Mouse (Mus musculus) cerebral cortex, adult 2 months (tissue): ENCODE results near the gene Dtx3.

Source experiments
- WGBS: fragments of 180-500 bp; shearing (Covaris S2); methylation state at CpG from one replicate; pipeline ENCODE4 v1.1.7; 2018; 5-methylcytosine and 5-hydroxymethylcytosine counted together

The Dtx3 gene

GRCm38 (mm10) chr10:127203106-127203505, 7.6 kb upstream of the Dtx3 start:
- 90% methylated on average over 3 of the region's 3 CpGs for WGBS

GRCm38 (mm10) chr10:127200279-127200678, 4.8 kb upstream of the Dtx3 start:
- 57% methylated on average over 8 of the region's 8 CpGs for WGBS

- WGBS = 77% methylated on average over 11 of the region's 11 CpGs
Measured at GRCm38 (mm10) chr10:127199474-127199873, 3.9 kb upstream of the Dtx3 start.

GRCm38 (mm10) chr10:127199068-127199467, 3.5 kb upstream of the Dtx3 start:
- 44% methylated on average over 5 of the region's 5 CpGs for WGBS

GRCm38 (mm10) chr10:127198492-127198891, 3.0 kb upstream of the Dtx3 start:
- 34% methylated on average over 2 of the region's 2 CpGs for WGBS

- WGBS = 61% methylated on average over 11 of the region's 11 CpGs
Measured at GRCm38 (mm10) chr10:127197505-127198110, 2.1 kb upstream of the Dtx3 start.

GRCm38 (mm10) chr10:127197104-127197503, 1.6 kb upstream of the Dtx3 start:
- WGBS = 74% methylated on average over 8 of the region's 8 CpGs

GRCm38 (mm10) chr10:127196392-127196791, 864 bp upstream of the Dtx3 start:
- 3% methylated on average over 5 of the region's 5 CpGs for WGBS

- WGBS = 6% methylated on average over 22 of the region's 22 CpGs
Measured at GRCm38 (mm10) chr10:127194428-127195327, 850 bp downstream of the Dtx3 start.

- 86% methylated on average over 9 of the region's 9 CpGs for WGBS
Measured at GRCm38 (mm10) chr10:127193011-127193410, 2.5 kb downstream of the Dtx3 start.

- WGBS = 77% methylated on average over 1 of the region's 1 CpGs
Measured at GRCm38 (mm10) chr10:127192057-127192328, 3.5 kb downstream of the Dtx3 start.

- WGBS = 67% methylated on average over 19 of the region's 19 CpGs
Measured at GRCm38 (mm10) chr10:127191191-127192056, 4.1 kb downstream of the Dtx3 start.

GRCm38 (mm10) chr10:127190398-127191190, 4.9 kb downstream of the Dtx3 start:
- WGBS = 48% methylated on average over 14 of the region's 14 CpGs

- WGBS = 10% methylated on average over 35 of the region's 35 CpGs
Measured at GRCm38 (mm10) chr10:127189651-127190381, 5.7 kb downstream of the Dtx3 start, which contains the start of gene Arhgef25. Gene Arhgef25 (minus strand): TSS chr10:127190083.

- 3% methylated on average over 26 of the region's 26 CpGs for WGBS
Measured at GRCm38 (mm10) chr10:127189116-127189650, 6.3 kb downstream of the Dtx3 start.

GRCm38 (mm10) chr10:127188465-127189115, 6.9 kb downstream of the Dtx3 start:
- under 1% methylated on average over 46 of the region's 46 CpGs for WGBS

GRCm38 (mm10) chr10:127188079-127188453, 7.5 kb downstream of the Dtx3 start:
- WGBS = 2% methylated on average over 20 of the region's 21 CpGs

GRCm38 (mm10) chr10:127187371-127188078, 8.0 kb downstream of the Dtx3 start:
- 45% methylated on average over 10 of the region's 10 CpGs for WGBS

GRCm38 (mm10) chr10:127186451-127186850, 9.1 kb downstream of the Dtx3 start:
- WGBS = 83% methylated on average over 1 of the region's 1 CpGs
